Mouse (Mus musculus) limb, embryonic 14.5 days (tissue): ENCODE results near the gene Acbd6. TPM values are rescaled to one million over a fixed set of nuclear protein-coding genes. Genes with fewer than 3 reads are reported as not detected.

ENCODE experiments used
- ATAC-seq: fragments of 200-750 bp; cut with Nextera tagmentation; 2 replicates; pipeline ENCODE4 v1.8.0; 2017; ENCODE audit warnings: low read depth, moderate number of reproducible peaks, moderate TSS enrichment; ENCODE audit not compliant: low FRiP score
- DNase-seq: peaks from one replicate; pipeline ENCODE4 v3.0.0-alpha.2; 2015; ENCODE audit warnings: low spot score
- H3K27ac ChIP-seq: fragments of 300-500 bp; sonication (generic); replicated peaks from 2 replicates; pipeline ENCODE4 v1.5.1; 2014; ENCODE audit warnings: low read depth, mild to moderate bottlenecking, low read length, moderate library complexity, mixed read lengths
- H3K27me3 ChIP-seq: fragments of 300-500 bp; sonication (generic); 2 replicates; pipeline ENCODE4 v1.6.1; 2014; ENCODE audit warnings: low read length, mixed read lengths; ENCODE audit not compliant: control insufficient read depth, insufficient read depth
- H3K36me3 ChIP-seq: fragments of 300-500 bp; sonication (generic); 2 replicates; pipeline ENCODE4 v1.6.1; 2014; ENCODE audit warnings: mild to moderate bottlenecking, low read length, moderate library complexity, mixed read lengths; ENCODE audit not compliant: control insufficient read depth, insufficient read depth
- H3K4me1 ChIP-seq: fragments of 300-500 bp; sonication (generic); 2 replicates; pipeline ENCODE4 v1.6.1; 2014; ENCODE audit warnings: antibody characterized with exemption, low read length, mixed read lengths; ENCODE audit not compliant: control insufficient read depth, insufficient read depth
- H3K4me2 ChIP-seq: fragments of 300-500 bp; sonication (generic); replicated peaks from 2 replicates; pipeline ENCODE4 v1.6.1; 2014; ENCODE audit warnings: low read depth, mild to moderate bottlenecking, low read length, moderate library complexity; ENCODE audit not compliant: severe bottlenecking
- H3K4me3 ChIP-seq: fragments of 300-500 bp; sonication (generic); replicated peaks from 2 replicates; pipeline ENCODE4 v1.5.1; 2014; ENCODE audit warnings: low read length
- H3K9ac ChIP-seq: fragments of 300-500 bp; sonication (generic); 2 replicates; pipeline ENCODE4 v1.6.1; 2014; ENCODE audit warnings: mild to moderate bottlenecking, low read depth, low read length, moderate library complexity; ENCODE audit not compliant: severe bottlenecking
- H3K9me3 ChIP-seq: fragments of 300-500 bp; sonication (generic); 2 replicates; pipeline ENCODE4 v1.6.1; 2016; ENCODE audit warnings: low read length; ENCODE audit not compliant: control insufficient read depth
- POLR2A ChIP-seq: fragments of 200-500 bp; IDR thresholded peaks from 2 replicates; pipeline ENCODE4 v1.8.0; 2012; ENCODE audit warnings: inconsistent platforms, mild to moderate bottlenecking, moderate library complexity, borderline replicate concordance; ENCODE audit not compliant: insufficient read depth, insufficient read length; ENCODE audit errors: extremely low read depth
- WGBS: fragments of 180-500 bp; shearing (Covaris S2); extraction: QIAGEN DNeasy Blood & Tissue Kit; methylation state at CpG from one replicate; pipeline ENCODE4 v1.1.7; 2014; 5-methylcytosine and 5-hydroxymethylcytosine counted together
- polyA plus RNA-seq, 2 experiments: library from polyadenylated mRNA; depleted of rRNA in 1 of 2; stranded (reverse) in 1 of 2; unstranded in 1 of 2; fragments of >200 nt; fragmentation: Nextera tagmentation in 1 of 2; extraction: Ambion mirVana in 1 of 2; gene quantifications; 2 replicates each; pipeline versions ENCODE4 v1.2.1 to v1.2.3; 2012 to 2014

The Acbd6 gene
- polyA plus RNA-seq, 2 experiments: 87.9 to 88.3 TPM

DNA sequence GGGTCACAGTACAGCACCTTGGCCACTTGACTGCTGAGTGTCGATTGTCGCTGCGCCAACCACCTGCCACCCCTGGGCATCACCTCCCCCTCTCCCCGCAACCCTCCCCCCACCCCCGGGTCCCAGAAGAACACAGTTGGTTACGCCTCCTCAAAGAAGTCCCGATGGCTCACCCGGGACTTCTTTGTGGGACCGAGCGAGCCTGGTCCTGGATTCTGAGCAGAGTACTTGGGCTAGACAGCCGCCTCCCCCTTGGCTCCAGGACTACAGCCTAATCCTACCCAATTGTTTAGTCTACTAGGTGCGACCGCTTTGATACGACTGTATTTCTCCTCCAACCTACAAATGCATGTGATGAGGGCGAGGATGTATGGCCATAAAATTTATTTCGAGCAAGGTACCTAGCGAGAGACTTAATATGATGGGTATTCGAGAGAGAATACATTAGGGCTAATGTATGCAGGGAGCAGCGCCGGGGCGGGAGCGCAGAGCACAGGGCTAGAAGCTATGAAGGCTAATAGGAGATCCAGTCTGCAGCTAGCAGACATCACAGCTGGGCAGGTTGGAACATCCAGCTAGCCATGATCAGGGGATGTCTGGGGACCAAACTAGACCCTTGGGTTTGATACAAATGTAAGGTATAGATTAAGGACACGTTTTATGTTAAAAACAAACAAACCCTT, 171.3 kb downstream of the Acbd6 start:
- WGBS: 2% methylated on average over 23 of the region's 23 CpGs
- Histone ChIP-seq H3K27ac (no peak overlapping the region), H3K4me1 (no peaks in the 10 kb centered on the region), H3K9me3 (no peaks in the 10 kb centered on the region), H3K4me3 (no peak overlapping the region), H3K36me3 (no peaks in the 10 kb centered on the region), H3K4me2 (no peak overlapping the region), H3K27me3 (peaks cover 73% of the 10 kb centered on the region), H3K9ac (no peak overlapping the region)
- no peak for DNase-seq
- no peak for TF ChIP-seq POLR2A
- no peak for ATAC-seq

DNA sequence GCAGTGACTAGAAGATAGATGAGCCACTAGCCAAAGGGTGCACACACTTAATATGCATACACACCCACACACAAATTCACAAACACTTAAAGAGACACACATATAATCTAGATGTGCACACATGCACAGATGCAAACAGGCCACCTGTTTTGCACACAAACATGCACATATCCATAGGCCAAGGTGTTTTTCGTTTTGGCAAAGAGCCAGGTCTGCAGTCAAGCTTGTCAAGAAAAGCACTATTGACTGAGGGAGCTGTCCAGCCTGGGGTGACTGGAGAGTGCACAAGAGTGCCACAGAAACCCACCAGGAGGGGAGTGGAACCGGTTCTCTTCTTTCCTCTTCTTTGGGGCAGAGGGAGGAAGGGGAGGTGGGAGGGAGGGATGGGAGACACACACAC, 173.2 kb downstream of the Acbd6 start:
- Histone ChIP-seq H3K9me3 (no peaks in the 10 kb centered on the region), H3K4me2 (no peak overlapping the region), H3K36me3 (no peaks in the 10 kb centered on the region), H3K4me3 (no peak overlapping the region), H3K27ac (no peak overlapping the region), H3K9ac (no peak overlapping the region), H3K4me1 (no peaks in the 10 kb centered on the region), H3K27me3 (peaks cover 90% of the 10 kb centered on the region)
- WGBS: 0% methylated on average over 2 of the region's 2 CpGs
- ATAC-seq: no peak
- TF ChIP-seq POLR2A: no peak
- DNase-seq: no peak

- Histone ChIP-seq H3K27me3 (peaks cover 93% of the 10 kb centered on the region), H3K27ac (no peak overlapping the region), H3K36me3 (no peaks in the 10 kb centered on the region), H3K9me3 (no peaks in the 10 kb centered on the region), H3K9ac (no peak overlapping the region), H3K4me2 (no peak overlapping the region), H3K4me3 (no peak overlapping the region), H3K4me1 (peaks cover 4% of the 10 kb centered on the region; the same call in 1 of the 2 replicates)
- WGBS: under 1% methylated on average over 26 of the region's 26 CpGs
- ATAC-seq (no peak), DNase-seq (no peak)
- TF ChIP-seq POLR2A: no peak
These were observed 178.3 kb downstream of the Acbd6 start for GRCm38 (mm10) chr1:155736096-155736825.

DNA sequence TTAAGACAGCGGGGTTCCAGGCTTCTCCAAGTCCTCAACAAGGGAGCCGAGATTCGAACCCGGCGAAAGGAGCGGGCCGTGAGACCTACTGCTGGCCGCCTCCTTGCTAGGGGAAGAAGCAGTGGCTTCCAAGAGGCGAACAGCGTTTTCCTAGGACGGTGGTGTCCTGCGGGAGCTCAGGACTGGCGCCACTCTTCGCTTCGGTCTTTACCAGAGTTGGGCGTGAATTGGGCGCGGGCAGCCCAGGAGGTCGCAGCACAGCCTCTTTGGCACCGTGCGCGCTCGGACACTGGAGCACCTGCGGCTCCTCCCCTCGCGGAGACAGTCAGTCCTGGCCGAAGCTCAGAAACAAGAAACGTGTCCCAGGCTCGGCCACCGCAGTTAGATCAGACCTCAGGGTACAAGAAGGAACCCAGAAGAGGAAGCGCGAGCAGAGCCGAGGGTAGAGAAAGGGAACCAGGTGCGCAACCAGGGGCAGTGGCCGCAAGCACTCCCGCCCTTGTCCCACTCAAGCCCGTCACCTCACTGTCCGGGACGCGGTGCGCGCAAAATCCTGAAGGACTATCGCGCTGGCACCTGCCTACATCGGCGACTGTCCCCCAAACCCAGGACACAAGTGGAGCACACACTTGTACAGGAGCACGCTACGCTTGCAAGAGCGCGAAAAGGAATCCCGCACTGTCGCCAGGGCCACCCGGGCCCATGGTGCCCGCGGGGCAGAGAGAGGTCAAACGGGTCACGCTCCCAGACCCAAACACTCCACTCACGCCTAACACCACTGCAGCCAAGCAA, 179.3 kb downstream of the Acbd6 start:
- Histone ChIP-seq H3K9ac (no peak overlapping the region), H3K4me3 (no peak overlapping the region), H3K4me2 (no peak overlapping the region), H3K9me3 (no peaks in the 10 kb centered on the region), H3K4me1 (peaks cover 7% of the 10 kb centered on the region; the same call in 1 of the 2 replicates), H3K27ac (no peak overlapping the region), H3K36me3 (no peaks in the 10 kb centered on the region), H3K27me3 (peaks cover 94% of the 10 kb centered on the region)
- no peak for TF ChIP-seq POLR2A
- 2% methylated on average over 58 of the region's 58 CpGs for WGBS
- ATAC-seq: no peak
- no peak for DNase-seq

- Histone ChIP-seq H3K9ac (no peak overlapping the region), H3K27me3 (peaks cover 94% of the 10 kb centered on the region), H3K36me3 (no peaks in the 10 kb centered on the region), H3K4me3 (no peak overlapping the region), H3K4me2 (no peak overlapping the region), H3K9me3 (no peaks in the 10 kb centered on the region), H3K27ac (no peak overlapping the region), H3K4me1 (peaks cover 8% of the 10 kb centered on the region; the same call in 1 of the 2 replicates)
- ATAC-seq: no peak
- WGBS: under 1% methylated on average over 25 of the region's 25 CpGs
- TF ChIP-seq POLR2A: no peak
- DNase-seq: no peak
These were observed 180.0 kb downstream of the Acbd6 start for GRCm38 (mm10) chr1:155737809-155738383.

Other genes starting within 250 kb of the Acbd6 start
- 10.0 and 11.1 TPM in 2 replicates for gene Xpr1, start 140.7 kb upstream of the Acbd6 start, polyA plus RNA-seq (2012; rRNA removed)
- gene Xpr1, start 140.7 kb upstream of the Acbd6 start, polyA plus RNA-seq (2014; fragmentation: Nextera tagmentation; extraction: Ambion mirVana): 5.9 and 6.4 TPM in 2 replicates
- not detected in 2 replicates for gene Lhx4, start 193.6 kb downstream of the Acbd6 start, polyA plus RNA-seq (2012; rRNA removed)
- not detected in 2 replicates for gene Lhx4, start 193.6 kb downstream of the Acbd6 start, polyA plus RNA-seq (2014; fragmentation: Nextera tagmentation; extraction: Ambion mirVana)